Mouse (Mus musculus): ENCODE measurements at regions not wholly inside any gene's neighbourhood (a gene's known extent, or its start where the extent isn't known, plus 50 kb on each side); places are given as distances from the start of the nearest gene placed in this dataset.

GRCm38 (mm10) chr2:159994490-159994889 lies 339.5 kb downstream of the Gm826 start:
- Histone ChIP-seq H3K27me3 (ENCODE audit: control insufficient read depth, insufficient read depth, low read length) (no peaks in the 10 kb centered on the region), H3K4me2 (replicated peaks; ENCODE audit: low read depth, low read length) (no peak overlapping the region), H3K27ac (ENCODE audit: low read depth, low read length) (no peak overlapping the region), H3K9me3 (ENCODE audit: control insufficient read depth, low read length) (no peaks in the 10 kb centered on the region), H3K36me3 (ENCODE audit: control insufficient read depth, insufficient read depth, low read length) (no peaks in the 10 kb centered on the region), H3K4me1 (ENCODE audit: control insufficient read depth, insufficient read depth, low read length) (peaks cover 9% of the 10 kb centered on the region; the same call in 1 of the 2 replicates), H3K4me3 (ENCODE audit: low read length) (no peak overlapping the region), H3K9ac (ENCODE audit: low read depth, low read length) (no peak overlapping the region)
- no peak for ATAC-seq (ENCODE audit: low FRiP score, low TSS enrichment)
- WGBS: 17% methylated on average over 3 of the region's 3 CpGs

DNA sequence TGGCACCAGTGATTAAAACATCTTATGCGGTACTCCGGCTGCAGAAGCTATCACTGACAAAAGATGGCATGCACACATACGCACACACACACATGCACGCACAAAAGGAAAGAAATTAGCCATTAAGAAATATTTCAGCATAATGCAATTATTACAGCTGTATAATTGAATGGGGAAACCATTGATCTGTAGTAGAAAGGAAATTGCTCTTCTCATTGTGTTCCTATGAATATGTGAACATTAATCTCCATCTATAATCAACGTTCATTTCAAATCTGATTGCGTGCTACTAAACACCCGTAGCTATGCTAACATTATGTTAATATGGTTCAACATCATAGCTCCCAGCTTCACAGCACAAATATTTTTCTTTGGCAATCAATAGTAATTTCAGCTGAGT lies 347.2 kb downstream of the Gm826 start:
- no peaks in the 10 kb centered on the region for H3K9me3 ChIP-seq (ENCODE audit: control insufficient read depth, low read length)
- no peak for ATAC-seq (ENCODE audit: low FRiP score, low TSS enrichment)
- no peak overlapping the region for H3K9ac ChIP-seq (ENCODE audit: low read depth, low read length)
- H3K27me3 ChIP-seq (ENCODE audit: control insufficient read depth, insufficient read depth, low read length): no peaks in the 10 kb centered on the region
- no peaks in the 10 kb centered on the region for H3K36me3 ChIP-seq (ENCODE audit: control insufficient read depth, insufficient read depth, low read length)
- no peak overlapping the region for H3K4me3 ChIP-seq (ENCODE audit: low read length)
- no peak overlapping the region for H3K4me2 ChIP-seq (replicated peaks; ENCODE audit: low read depth, low read length)
- H3K4me1 ChIP-seq (ENCODE audit: control insufficient read depth, insufficient read depth, low read length): no peaks in the 10 kb centered on the region
- no peak overlapping the region for H3K27ac ChIP-seq (ENCODE audit: low read depth, low read length)
- 91% methylated on average over 7 of the region's 7 CpGs for WGBS

- H3K9ac ChIP-seq (ENCODE audit: low read depth, low read length): no peak overlapping the region
- no peak for ATAC-seq (ENCODE audit: low FRiP score, low TSS enrichment)
These were observed 352.3 kb downstream of the Gm826 start for GRCm38 (mm10) chr2:159981694-159982093.

DNA sequence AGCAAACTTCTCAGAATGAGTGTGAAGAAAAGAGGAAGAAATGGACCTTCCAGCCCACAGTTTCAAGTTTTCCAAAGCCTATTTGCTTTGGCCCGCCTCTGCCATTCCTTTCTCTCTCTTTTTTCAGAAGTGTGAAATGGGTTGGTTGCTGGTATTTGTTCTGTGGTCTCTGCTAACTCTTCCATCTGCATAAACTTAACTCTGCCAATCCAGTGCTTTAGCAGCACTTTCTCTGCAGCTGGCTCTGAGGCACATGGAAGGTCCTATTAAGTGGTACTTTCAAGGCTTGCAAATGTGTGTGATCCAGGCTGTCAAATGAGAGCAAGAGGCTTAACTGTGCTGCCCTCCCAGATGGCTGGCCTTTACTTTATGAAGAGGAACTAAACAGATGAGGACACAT lies 383.6 kb downstream of the Gm826 start:
- Histone ChIP-seq H3K4me2 (replicated peaks; ENCODE audit: low read depth, low read length) (no peak overlapping the region), H3K9me3 (ENCODE audit: control insufficient read depth, low read length) (no peaks in the 10 kb centered on the region), H3K27ac (ENCODE audit: low read depth, low read length) (no peak overlapping the region), H3K4me1 (ENCODE audit: control insufficient read depth, insufficient read depth, low read length) (no peaks in the 10 kb centered on the region), H3K9ac (ENCODE audit: low read depth, low read length) (no peak overlapping the region), H3K27me3 (ENCODE audit: control insufficient read depth, insufficient read depth, low read length) (no peaks in the 10 kb centered on the region), H3K36me3 (ENCODE audit: control insufficient read depth, insufficient read depth, low read length) (no peaks in the 10 kb centered on the region), H3K4me3 (ENCODE audit: low read length) (no peak overlapping the region)
- 75% methylated on average over 1 of the region's 1 CpGs for WGBS
- no peak for ATAC-seq (ENCODE audit: low FRiP score, low TSS enrichment)

More at GRCm38 (mm10) chr2:159981694-159982093, 352.3 kb downstream of the Gm826 start:
- Histone ChIP-seq H3K36me3 (ENCODE audit: control insufficient read depth, insufficient read depth, low read length) (no peaks in the 10 kb centered on the region), H3K9me3 (ENCODE audit: control insufficient read depth, low read length) (no peaks in the 10 kb centered on the region), H3K4me3 (ENCODE audit: low read length) (no peak overlapping the region), H3K4me2 (replicated peaks; ENCODE audit: low read depth, low read length) (no peak overlapping the region), H3K27ac (ENCODE audit: low read depth, low read length) (no peak overlapping the region), H3K27me3 (ENCODE audit: control insufficient read depth, insufficient read depth, low read length) (no peaks in the 10 kb centered on the region), H3K4me1 (ENCODE audit: control insufficient read depth, insufficient read depth, low read length) (no peaks in the 10 kb centered on the region)
- 91% methylated on average over 3 of the region's 3 CpGs for WGBS

DNA sequence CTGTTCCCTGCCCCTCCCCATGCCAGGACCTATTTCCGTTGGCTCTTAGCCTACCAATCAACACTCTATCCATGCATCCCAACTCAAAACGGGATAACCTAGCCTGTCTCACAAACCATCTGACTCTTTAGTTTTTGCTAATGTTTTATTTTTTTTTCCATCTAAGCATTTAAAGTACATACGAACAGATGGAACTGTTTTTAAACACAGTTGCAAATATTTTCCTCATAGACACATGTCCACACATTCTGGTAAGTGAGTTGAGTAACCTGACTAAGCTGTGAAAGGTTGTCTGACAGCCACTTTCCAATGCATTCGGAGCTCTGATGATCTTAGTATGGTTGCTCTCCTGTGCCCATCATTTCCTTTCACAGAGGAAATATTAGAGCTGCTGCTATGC lies 384.9 kb downstream of the Gm826 start:
- no peak for ATAC-seq (ENCODE audit: low FRiP score, low TSS enrichment)
- Histone ChIP-seq H3K9me3 (ENCODE audit: control insufficient read depth, low read length) (no peaks in the 10 kb centered on the region), H3K4me2 (replicated peaks; ENCODE audit: low read depth, low read length) (no peak overlapping the region), H3K27me3 (ENCODE audit: control insufficient read depth, insufficient read depth, low read length) (no peaks in the 10 kb centered on the region), H3K36me3 (ENCODE audit: control insufficient read depth, insufficient read depth, low read length) (no peaks in the 10 kb centered on the region), H3K4me1 (ENCODE audit: control insufficient read depth, insufficient read depth, low read length) (no peaks in the 10 kb centered on the region), H3K4me3 (ENCODE audit: low read length) (no peak overlapping the region), H3K27ac (ENCODE audit: low read depth, low read length) (no peak overlapping the region), H3K9ac (ENCODE audit: low read depth, low read length) (no peak overlapping the region)
- 87% methylated on average over 4 of the region's 4 CpGs for WGBS

- no peak overlapping the region for H3K9ac ChIP-seq (ENCODE audit: low read depth, low read length)
- no peaks in the 10 kb centered on the region for H3K9me3 ChIP-seq (ENCODE audit: control insufficient read depth, low read length)
- no peak overlapping the region for H3K27ac ChIP-seq (ENCODE audit: low read depth, low read length)
- H3K36me3 ChIP-seq (ENCODE audit: control insufficient read depth, insufficient read depth, low read length): no peaks in the 10 kb centered on the region
- 78% methylated on average over 2 of the region's 2 CpGs for WGBS
- H3K4me3 ChIP-seq (ENCODE audit: low read length): no peak overlapping the region
- H3K4me2 ChIP-seq (replicated peaks; ENCODE audit: low read depth, low read length): no peak overlapping the region
- H3K4me1 ChIP-seq (ENCODE audit: control insufficient read depth, insufficient read depth, low read length): no peaks in the 10 kb centered on the region
- ATAC-seq (ENCODE audit: low FRiP score, low TSS enrichment): no peak
- H3K27me3 ChIP-seq (ENCODE audit: control insufficient read depth, insufficient read depth, low read length): no peaks in the 10 kb centered on the region
These were observed 403.2 kb downstream of the Gm826 start for GRCm38 (mm10) chr2:159930744-159931143.

GRCm38 (mm10) chr2:159889701-159890100 lies 444.3 kb downstream of the Gm826 start:
- WGBS: 62% methylated on average over 2 of the region's 2 CpGs
- Histone ChIP-seq H3K4me1 (ENCODE audit: control insufficient read depth, insufficient read depth, low read length) (no peaks in the 10 kb centered on the region), H3K27me3 (ENCODE audit: control insufficient read depth, insufficient read depth, low read length) (no peaks in the 10 kb centered on the region), H3K9ac (ENCODE audit: low read depth, low read length) (no peak overlapping the region), H3K9me3 (ENCODE audit: control insufficient read depth, low read length) (no peaks in the 10 kb centered on the region), H3K27ac (ENCODE audit: low read depth, low read length) (no peak overlapping the region), H3K36me3 (ENCODE audit: control insufficient read depth, insufficient read depth, low read length) (no peaks in the 10 kb centered on the region), H3K4me2 (replicated peaks; ENCODE audit: low read depth, low read length) (no peak overlapping the region), H3K4me3 (ENCODE audit: low read length) (no peak overlapping the region)
- no peak for ATAC-seq (ENCODE audit: low FRiP score, low TSS enrichment)

DNA sequence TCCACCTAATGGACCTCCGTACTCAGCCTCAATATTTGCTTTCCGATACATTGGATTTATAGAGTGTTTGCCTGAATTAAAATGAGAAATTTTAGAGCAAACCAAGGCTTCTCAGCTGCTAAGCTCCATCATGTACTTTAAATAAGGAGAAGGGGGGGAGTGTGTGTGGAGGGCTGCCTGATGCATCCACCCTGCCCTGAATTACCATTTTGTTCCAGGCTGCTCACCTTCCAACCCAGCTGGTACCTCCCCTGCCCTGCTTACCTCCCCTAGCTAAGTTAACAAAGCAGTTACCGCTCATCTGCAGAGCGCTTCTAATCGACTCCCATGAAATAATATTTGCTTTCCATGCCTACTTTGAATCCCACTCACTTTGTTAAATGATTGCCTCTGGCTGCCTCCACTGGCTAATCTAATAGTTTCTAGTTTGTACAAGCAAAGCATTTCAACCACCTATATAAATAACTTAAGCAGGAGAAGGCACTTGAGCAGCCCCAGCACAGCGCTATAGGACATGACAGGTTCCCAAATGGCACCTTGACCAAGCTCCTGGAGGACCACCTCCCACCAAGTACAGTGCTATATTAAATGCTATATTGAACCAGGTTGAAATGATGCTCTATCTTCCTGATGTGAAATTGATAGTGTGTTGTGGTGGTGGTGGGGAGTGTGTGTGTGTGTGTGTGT lies 449.0 kb downstream of the Gm826 start:
- Histone ChIP-seq H3K9me3 (ENCODE audit: control insufficient read depth, low read length) (no peaks in the 10 kb centered on the region), H3K9ac (ENCODE audit: low read depth, low read length) (no peak overlapping the region), H3K36me3 (ENCODE audit: control insufficient read depth, insufficient read depth, low read length) (no peaks in the 10 kb centered on the region), H3K4me3 (ENCODE audit: low read length) (no peak overlapping the region), H3K27ac (ENCODE audit: low read depth, low read length) (no peak overlapping the region), H3K27me3 (ENCODE audit: control insufficient read depth, insufficient read depth, low read length) (no peaks in the 10 kb centered on the region), H3K4me1 (ENCODE audit: control insufficient read depth, insufficient read depth, low read length) (no peaks in the 10 kb centered on the region), H3K4me2 (replicated peaks; ENCODE audit: low read depth, low read length) (no peak overlapping the region)
- no peak for ATAC-seq (ENCODE audit: low FRiP score, low TSS enrichment)
- 69% methylated on average over 6 of the region's 6 CpGs for WGBS

- H3K27me3 ChIP-seq (ENCODE audit: control insufficient read depth, insufficient read depth, low read length): no peaks in the 10 kb centered on the region
- H3K9ac ChIP-seq (ENCODE audit: low read depth, low read length): no peak overlapping the region
- no peak overlapping the region for H3K4me3 ChIP-seq (ENCODE audit: low read length)
- H3K4me2 ChIP-seq (replicated peaks; ENCODE audit: low read depth, low read length): no peak overlapping the region
- H3K36me3 ChIP-seq (ENCODE audit: control insufficient read depth, insufficient read depth, low read length): no peaks in the 10 kb centered on the region
- no peaks in the 10 kb centered on the region for H3K9me3 ChIP-seq (ENCODE audit: control insufficient read depth, low read length)
- no peaks in the 10 kb centered on the region for H3K4me1 ChIP-seq (ENCODE audit: control insufficient read depth, insufficient read depth, low read length)
- no peak overlapping the region for H3K27ac ChIP-seq (ENCODE audit: low read depth, low read length)
- ATAC-seq (ENCODE audit: low FRiP score, low TSS enrichment): no peak
- WGBS: 50% methylated on average over 2 of the region's 2 CpGs
These were observed 467.0 kb downstream of the Gm826 start for GRCm38 (mm10) chr2:159866981-159867380.

All from kidney, embryonic 14.5 days (tissue).